Mouse (Mus musculus): ENCODE results near the gene Olfr1448.
"Not testable (repeated sequence)": the region's sequence is repeated elsewhere in the genome, so short reads cannot be mapped to it uniquely, and the experiment has no call there.

Olfr1448 gene

GRCm38 (mm10) chr19:12924319-12924718 is at the start of gene Olfr1448:
TSS of gene Olfr1448 (minus strand) at chr19:12924419.
- DNase-seq (ENCODE audit: low read depth, low spot score), result no peak

DNA sequence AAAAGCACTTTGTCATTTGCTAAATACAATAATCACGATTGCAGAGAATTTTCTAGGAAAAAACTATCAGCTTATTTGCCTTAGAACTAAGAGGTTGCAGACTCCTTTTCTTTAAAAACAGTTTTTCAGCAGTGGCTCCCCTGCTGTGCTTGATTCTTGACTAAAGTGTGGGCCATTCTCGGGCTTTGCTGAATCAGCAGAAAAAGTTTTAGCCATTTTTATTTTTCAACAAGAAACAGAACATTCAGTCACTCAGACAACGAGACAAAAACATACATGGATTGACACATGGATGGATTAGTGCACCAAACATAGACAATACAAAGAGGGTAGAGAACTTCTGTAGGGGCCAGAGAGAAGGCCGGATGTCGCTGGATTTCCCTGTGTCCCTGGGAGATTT is 45.9 kb upstream of the Olfr1448 start:
- not testable (repeated sequence) for DNase-seq (ENCODE audit: low read depth, low spot score)

GRCm38 (mm10) chr19:12949958-12950357 is 25.7 kb upstream of the Olfr1448 start, which contains the start of gene Olfr1450:
TSS of gene Olfr1450 (plus strand) at chr19:12950258.
- no peak for DNase-seq (ENCODE audit: low read depth, low spot score)

GRCm38 (mm10) chr19:12930540-12930939 is 6.3 kb upstream of the Olfr1448 start, which contains the start of gene Olfr1449:
TSS of gene Olfr1449 (plus strand) at chr19:12930840.
- DNase-seq (ENCODE audit: low read depth, low spot score), result no peak

DNA sequence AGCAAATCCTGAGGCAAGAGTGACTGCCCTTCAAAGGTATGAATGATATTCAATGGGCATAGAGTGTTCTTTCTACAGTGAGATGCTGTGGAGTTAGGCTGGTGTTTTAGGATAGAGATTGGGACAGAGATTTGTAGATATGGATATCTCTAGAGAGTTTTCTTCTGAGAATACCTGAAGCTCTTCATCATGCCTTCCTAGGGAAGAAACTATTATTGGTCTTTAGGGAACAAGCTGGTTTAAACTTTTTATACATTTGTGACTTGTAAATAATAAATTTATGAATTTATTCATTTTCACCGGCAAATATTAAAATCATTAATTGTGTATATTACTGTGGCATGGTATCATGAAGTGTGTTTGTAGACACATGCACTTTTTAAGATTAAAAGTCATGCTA is 20.6 kb downstream of the Olfr1448 start, which contains the start of gene Olfr1447:
TSS of gene Olfr1447 (minus strand) at position 101 of the 400 bp plus-strand sequence.
- no peak for DNase-seq (ENCODE audit: low read depth, low spot score)

GRCm38 (mm10) chr19:12893424-12893823 is 30.8 kb downstream of the Olfr1448 start, which contains the start of gene Olfr1446:
TSS of gene Olfr1446 (minus strand) at chr19:12893524.
- no peak for DNase-seq (ENCODE audit: low read depth, low spot score)

DNA sequence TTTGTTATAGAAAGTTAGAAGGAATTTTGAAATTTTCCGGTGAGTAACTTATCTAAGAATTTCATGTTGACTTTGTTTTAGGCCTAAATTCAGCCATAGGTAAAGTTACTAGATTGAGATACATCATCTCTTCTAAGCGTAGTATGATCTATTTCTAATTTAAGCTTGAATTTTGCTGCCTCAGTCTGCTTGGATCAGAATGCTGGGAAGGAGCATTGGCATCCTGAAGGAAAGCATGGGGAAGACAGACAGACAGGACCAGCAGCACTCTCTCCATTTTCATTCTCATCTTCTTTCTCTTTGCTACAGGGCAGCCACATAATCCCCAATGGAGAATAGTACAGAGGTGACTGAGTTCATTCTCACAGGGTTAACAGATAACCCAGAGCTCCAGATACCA is 40.7 kb downstream of the Olfr1448 start, which contains the start of gene Olfr1445:
TSS of gene Olfr1445 (plus strand) at position 301 of the 400 bp plus-strand sequence.
- DNase-seq (ENCODE audit: low read depth, low spot score), result no peak

Data from CD4-positive helper T cell, adult 2 months (primary cell).